Mouse (Mus musculus) embryonic fibroblast, embryonic 13.5 days (primary cell): Measurements from ENCODE around the gene Stmnd1.

Experiments used
- CTCF ChIP-seq: IDR thresholded peaks from 2 replicates; pipeline ENCODE4 v1.5.1; 2011; ENCODE audit warnings: mild to moderate bottlenecking, control low read depth, low read length, moderate library complexity, borderline replicate concordance; ENCODE audit not compliant: insufficient read depth
- POLR2A ChIP-seq: IDR thresholded peaks from 2 replicates; pipeline ENCODE4 v1.6.1; 2011; ENCODE audit warnings: low read depth, mild to moderate bottlenecking, control low read depth, low read length, moderate library complexity

DNA sequence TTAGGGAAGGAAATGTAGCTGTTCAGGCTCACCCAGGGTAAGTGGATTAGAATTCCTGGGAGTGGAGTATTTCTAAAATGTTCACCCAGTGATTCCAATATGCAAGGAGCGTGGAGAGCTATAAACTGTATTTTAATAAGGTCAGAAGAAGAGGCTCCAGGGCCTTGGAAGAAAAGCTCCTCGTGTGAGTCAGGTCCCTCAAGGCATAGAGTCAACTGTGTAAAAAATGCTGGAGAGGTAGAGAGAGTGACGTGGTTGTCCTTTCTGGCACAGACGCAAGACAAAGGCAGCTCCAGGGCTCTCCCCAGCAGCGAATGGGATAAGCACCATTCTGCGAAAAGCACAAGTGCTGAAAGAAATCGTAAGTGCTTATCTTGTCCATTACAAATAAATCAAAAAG is 41.6 kb downstream of the Stmnd1 start:
- TF ChIP-seq POLR2A (no peak), CTCF (no peak)
